Mouse (Mus musculus) neural tube, embryonic 12.5 days (tissue): ENCODE data around the gene Cst8. TPM values are rescaled to one million over a fixed set of nuclear protein-coding genes. Genes with fewer than 3 reads are reported as not detected.
A peak's percentile ranks its signal among the peaks of the same experiment; 100 is the strongest.

Experiments
- ATAC-seq: fragments of 200-750 bp; cut with Nextera tagmentation; 2 replicates; pipeline ENCODE4 v1.8.0; 2017; ENCODE audit warnings: low read depth, mild to moderate bottlenecking, moderate TSS enrichment, moderate library complexity; ENCODE audit not compliant: low FRiP score
- H3K27ac ChIP-seq: fragments of 300-500 bp; sonication (generic); 2 replicates; pipeline ENCODE4 v1.5.1; 2016
- H3K27me3 ChIP-seq: fragments of 300-500 bp; sonication (generic); replicated peaks from 2 replicates; pipeline ENCODE4 v1.6.1; 2016; ENCODE audit warnings: mild to moderate bottlenecking
- H3K36me3 ChIP-seq: fragments of 300-500 bp; sonication (generic); 2 replicates; pipeline ENCODE4 v1.6.1; 2016; ENCODE audit warnings: mild to moderate bottlenecking
- H3K4me1 ChIP-seq: fragments of 300-500 bp; sonication (generic); 2 replicates; pipeline ENCODE4 v1.6.1; 2016
- H3K4me2 ChIP-seq: fragments of 300-500 bp; sonication (generic); replicated peaks from 2 replicates; pipeline ENCODE4 v1.6.1; 2016; ENCODE audit warnings: mild to moderate bottlenecking
- H3K4me3 ChIP-seq: fragments of 300-500 bp; sonication (generic); 2 replicates; pipeline ENCODE4 v1.5.1; 2016
- H3K9ac ChIP-seq: fragments of 300-500 bp; sonication (generic); 2 replicates; pipeline ENCODE4 v1.6.1; 2016; ENCODE audit warnings: mild to moderate bottlenecking
- H3K9me3 ChIP-seq: fragments of 300-500 bp; sonication (generic); 2 replicates; pipeline ENCODE4 v1.6.1; 2016; ENCODE audit warnings: mild to moderate bottlenecking
- WGBS: fragments of 180-500 bp; shearing (Covaris S2); methylation state at CpG from one replicate; pipeline ENCODE4 v1.1.7; 2016; 5-methylcytosine and 5-hydroxymethylcytosine counted together
- polyA plus RNA-seq: library from polyadenylated mRNA; unstranded; fragments of >200 nt; fragmentation: Nextera tagmentation; extraction: Ambion mirVana; gene quantifications from 2 replicates; pipeline ENCODE4 v1.2.1, GENCODE M21; 2016

The Cst8 gene
- polyA plus RNA-seq, 1 experiment from 2014 or later, result not detected

DNA sequence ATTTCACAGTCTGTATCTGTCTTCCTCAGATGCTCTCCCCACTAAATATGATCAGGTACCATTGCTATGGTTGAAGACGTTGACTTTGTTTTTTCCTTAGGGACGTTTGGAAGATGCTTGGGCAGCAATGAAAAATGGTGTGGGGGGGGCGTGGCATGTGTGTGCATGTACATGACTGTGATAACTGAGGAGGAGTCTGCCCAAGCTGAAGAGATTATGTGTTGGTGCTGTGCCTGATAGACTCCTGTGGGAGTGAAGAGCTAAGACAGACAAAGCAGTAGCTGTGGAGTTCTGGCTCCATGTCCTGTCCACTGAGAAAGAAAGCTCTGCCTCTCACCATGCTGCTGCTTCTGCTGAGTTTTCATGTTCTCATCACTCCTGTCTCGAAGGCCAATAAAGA is 36.3 kb downstream of the Cst8 start, which contains the start of gene Cst9:
TSS of gene Cst9 (plus strand) at position 236 of the 400 bp plus-strand sequence.
- no peak within 1 kb of the TSS for H3K4me2 ChIP-seq
- no peak within 1 kb of the TSS for H3K27ac ChIP-seq
- no peak within 1 kb of the TSS for H3K9ac ChIP-seq
- H3K9me3 ChIP-seq, result no peaks in the 10 kb centered on the region
- no peaks in the 10 kb centered on the region for H3K36me3 ChIP-seq
- H3K4me1 ChIP-seq, result no peaks in the 10 kb centered on the region
- no peak within 1 kb of the TSS for H3K4me3 ChIP-seq
- ATAC-seq, result no peak
- no peaks in the 10 kb centered on the region for H3K27me3 ChIP-seq
- 75% methylated on average over 4 of the region's 4 CpGs for WGBS

GRCm38 (mm10) chr2:148838075-148838777 is 39.6 kb downstream of the Cst8 start:
- Histone ChIP-seq H3K4me2 (no peak overlapping the region), H3K4me3 (no peak overlapping the region), H3K27ac (no peak overlapping the region), H3K4me1 (no peaks in the 10 kb centered on the region), H3K36me3 (no peaks in the 10 kb centered on the region), H3K27me3 (no peaks in the 10 kb centered on the region), H3K9ac (no peak overlapping the region), H3K9me3 (no peaks in the 10 kb centered on the region)
- WGBS, result 91% methylated on average over 5 of the region's 5 CpGs
- ATAC-seq, result no peak

DNA sequence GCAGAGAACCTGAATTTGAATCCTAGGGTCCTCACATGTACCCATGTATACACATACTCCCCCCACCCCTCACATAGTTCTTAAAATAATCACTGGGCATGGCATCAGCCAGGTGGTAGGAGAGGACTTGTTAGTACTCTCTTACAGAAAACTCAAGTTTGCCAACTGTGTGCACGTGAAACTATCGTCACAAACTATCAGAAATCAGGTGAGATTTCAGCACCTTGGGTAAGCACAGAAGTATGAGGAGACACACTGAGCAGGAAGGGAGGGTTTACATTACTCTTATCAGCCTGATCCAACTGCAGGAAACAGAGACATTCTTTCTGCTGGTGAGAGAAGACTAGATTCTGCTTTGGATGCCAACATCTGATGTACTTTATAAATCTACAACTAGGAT is 40.6 kb downstream of the Cst8 start:
- H3K4me2 ChIP-seq, result no peak overlapping the region
- H3K9me3 ChIP-seq, result no peaks in the 10 kb centered on the region
- no peaks in the 10 kb centered on the region for H3K27me3 ChIP-seq
- no peaks in the 10 kb centered on the region for H3K4me1 ChIP-seq
- H3K4me3 ChIP-seq, result no peak overlapping the region
- 91% methylated on average over 2 of the region's 2 CpGs for WGBS
- H3K9ac ChIP-seq, result no peak overlapping the region
- no peak overlapping the region for H3K27ac ChIP-seq
- no peaks in the 10 kb centered on the region for H3K36me3 ChIP-seq
- no peak for ATAC-seq

- no peak overlapping the region for H3K27ac ChIP-seq
- H3K9ac ChIP-seq, result no peak overlapping the region
- peak; percentile 78 for ATAC-seq
- WGBS, result 48% methylated on average over 8 of the region's 8 CpGs
- H3K36me3 ChIP-seq, result no peaks in the 10 kb centered on the region
- H3K4me1 ChIP-seq, result no peaks in the 10 kb centered on the region
- H3K4me3 ChIP-seq, result no peak overlapping the region
- H3K27me3 ChIP-seq, result no peaks in the 10 kb centered on the region
- H3K9me3 ChIP-seq, result no peaks in the 10 kb centered on the region
- no peak overlapping the region for H3K4me2 ChIP-seq
Observed at GRCm38 (mm10) chr2:148851116-148851906, 52.7 kb downstream of the Cst8 start.

Other genes with a start within 250 kb of the Cst8 start
- 76.4 and 81.7 TPM in 2 replicates for gene Nxt1, start 126.2 kb upstream of the Cst8 start, polyA plus RNA-seq
- gene Gzf1, start 117.8 kb upstream of the Cst8 start, polyA plus RNA-seq, result 17.1 and 19.5 TPM in 2 replicates
- 28.0 and 33.0 TPM in 2 replicates for gene Napb, start 66.3 kb upstream of the Cst8 start, polyA plus RNA-seq
- not detected in 2 replicates for gene Cstl1, start 48.4 kb upstream of the Cst8 start, polyA plus RNA-seq
- gene Cst11, start 27.3 kb upstream of the Cst8 start, polyA plus RNA-seq, result not detected in 2 replicates
- gene 8030411F24Rik, start 16.8 kb upstream of the Cst8 start, polyA plus RNA-seq, result not detected in 2 replicates
- not detected in 2 replicates for gene Cst12, start 9.4 kb upstream of the Cst8 start, polyA plus RNA-seq
- gene Cst13, start 21.3 kb downstream of the Cst8 start, polyA plus RNA-seq, result not detected in 2 replicates
- gene Cst9, start 36.4 kb downstream of the Cst8 start, polyA plus RNA-seq, result not detected in 2 replicates
- gene 9230104L09Rik, start 66.3 kb downstream of the Cst8 start, polyA plus RNA-seq, result not detected in 2 replicates
- 332 and 342 TPM in 2 replicates for gene Cst3, start 76.9 kb downstream of the Cst8 start, polyA plus RNA-seq
- gene Gm1330, start 204.5 kb downstream of the Cst8 start, polyA plus RNA-seq, result not detected in 2 replicates
- not detected in 2 replicates for gene Gm10750, start 218.5 kb downstream of the Cst8 start, polyA plus RNA-seq